Mouse (Mus musculus) heart, adult 11 months (tissue): ENCODE data around the gene Gm12666.
"Not testable (repeated sequence)": the region's sequence is repeated elsewhere in the genome, so short reads cannot be mapped to it uniquely, and the experiment has no call there.

Source experiments
- DNase-seq: peaks from one replicate; pipeline ENCODE4 v3.0.0; 2022

The Gm12666 gene

DNA sequence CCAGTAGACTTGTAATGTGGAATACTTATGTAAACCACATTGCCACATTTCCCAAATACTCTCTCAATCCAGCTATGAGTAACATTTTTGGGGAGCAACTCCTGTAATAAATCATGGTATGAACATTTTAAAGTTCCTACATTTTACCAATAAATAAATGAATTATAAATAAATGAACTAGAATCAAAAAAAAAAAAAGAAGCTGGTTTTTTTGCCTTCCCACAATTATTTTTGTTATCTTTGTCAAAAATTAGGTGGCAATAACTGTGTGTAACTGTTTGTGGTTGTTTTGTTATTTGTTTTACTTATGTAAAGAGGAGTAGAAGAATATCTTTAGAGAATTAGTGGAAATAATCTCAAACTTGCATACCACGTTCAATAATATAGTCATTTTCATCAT is at the start of gene Gm12666:
Gene Gm12666 (minus strand): TSS at position 101 of the 400 bp plus-strand sequence.
- DNase-seq, result not testable (repeated sequence)

- DNase-seq, result no peak
Measured at GRCm38 (mm10) chr4:92226326-92226725, 34.8 kb upstream of the Gm12666 start.

- DNase-seq, result no peak
Measured at GRCm38 (mm10) chr4:92216286-92216685, 24.7 kb upstream of the Gm12666 start.

DNA sequence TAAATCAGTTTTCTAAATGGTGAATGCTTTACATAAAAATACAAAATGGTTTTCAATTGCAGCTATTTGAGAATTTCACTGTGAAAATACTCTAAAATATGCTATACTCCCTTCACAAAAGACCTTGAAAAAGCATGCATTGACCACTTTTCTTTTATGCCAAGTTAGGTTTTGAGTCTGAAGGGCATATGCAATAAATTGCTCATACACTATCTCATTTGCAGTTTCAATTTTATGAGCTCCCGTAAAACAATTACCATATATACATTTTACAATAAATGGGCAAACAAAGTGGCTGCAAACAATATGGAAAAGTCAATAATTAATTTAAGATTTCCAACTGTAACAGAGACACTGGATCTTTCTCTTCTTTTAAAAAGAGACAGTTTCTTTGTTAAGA is 38.9 kb downstream of the Gm12666 start:
- no peak for DNase-seq

- no peak for DNase-seq
Measured at GRCm38 (mm10) chr4:92147134-92147533, 44.4 kb downstream of the Gm12666 start, which contains the start of gene Izumo3. Gene Izumo3, minus strand, starts transcription at chr4:92147234.
